Comparison of ENCODE assay signal across 19 mouse cellular contexts in the genomic region with DNA sequence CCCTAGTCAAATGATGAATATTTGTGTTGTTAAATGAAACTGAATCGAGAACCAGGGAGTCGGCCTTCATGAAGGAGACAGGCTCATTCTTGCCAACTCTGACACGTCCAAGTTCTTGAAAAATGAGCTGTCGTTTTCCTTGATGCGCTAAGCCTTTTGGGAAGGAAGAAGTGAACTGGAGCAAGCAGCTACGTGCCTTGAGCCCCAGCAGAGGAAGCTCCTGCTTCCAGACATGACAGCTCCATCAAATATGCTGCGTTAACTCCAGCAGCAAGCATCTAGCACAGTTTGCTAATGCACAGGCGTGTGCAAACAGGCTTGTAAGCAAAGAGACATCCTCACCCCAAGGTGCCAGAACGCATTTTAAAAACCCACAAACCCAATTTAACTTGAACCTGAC.
A peak's percentile ranks its signal among the peaks of the same experiment; 100 is the strongest.
DNase-seq lines count a peak whose midpoint lies in the region; ATAC-seq lines count a peak whose summit lies in the region.
"Had no signal": no experiment of that assay in that cellular context is flagged by ENCODE, and none has a peak within 500 bp of the region (broad histone marks: within the 10 kb centered on the region; RNA-seq: fewer than 3 reads in every experiment).

No protein-coding gene starts in this region.

- H3K4me1 ChIP-seq in lung, embryonic 16.5 days (replicated peaks; ENCODE audit: control insufficient read depth, insufficient read depth, low read length): peaks cover 19% of the 10 kb centered on the region
- H3K4me1 ChIP-seq in embryonic facial prominence, embryonic 15.5 days: no peaks in the 10 kb centered on the region
- peaks cover 7% of the 10 kb centered on the region for H3K4me1 ChIP-seq in stomach, embryonic 16.5 days (ENCODE audit: control insufficient read depth, insufficient read depth, low read length)
- H3K4me1 ChIP-seq: midbrain, embryonic 12.5 days; stomach, embryonic 15.5 days had no signal

- peaks cover 4% of the 10 kb centered on the region; the same call in 1 of the 2 replicates for H3K9me3 ChIP-seq in lung, embryonic 16.5 days (ENCODE audit: control insufficient read depth, low read length)
- H3K9me3 ChIP-seq in embryonic facial prominence, embryonic 15.5 days (replicated peaks): no peaks in the 10 kb centered on the region
- H3K9me3 ChIP-seq in stomach, embryonic 16.5 days (replicated peaks; ENCODE audit: control insufficient read depth, low read length): 0 out of 2 replicates have a peak, but pooled peaks cover 3% of the 10 kb centered on the region
- H3K9me3 ChIP-seq: midbrain, embryonic 12.5 days; stomach, embryonic 15.5 days had no signal

- no peak overlapping the region for H3K9ac ChIP-seq in lung, embryonic 16.5 days (ENCODE audit: low read length)
- H3K9ac ChIP-seq in embryonic facial prominence, embryonic 15.5 days: no peak overlapping the region
- H3K9ac ChIP-seq in stomach, embryonic 16.5 days (ENCODE audit: low read length): no peak overlapping the region
- H3K9ac ChIP-seq: midbrain, embryonic 12.5 days; stomach, embryonic 15.5 days had no signal

- 43% methylated on average over 9 of the region's 9 CpGs for whole genome bisulfite sequencing in lung, embryonic 16.5 days
- WGBS in embryonic facial prominence, embryonic 15.5 days: 59% methylated on average over 9 of the region's 9 CpGs
- 57% methylated on average over 9 of the region's 9 CpGs for WGBS in stomach, embryonic 16.5 days

- no peak overlapping the region for H3K4me3 ChIP-seq in lung, embryonic 16.5 days (ENCODE audit: low read length)
- no peak overlapping the region for H3K4me3 ChIP-seq in embryonic facial prominence, embryonic 15.5 days (replicated peaks)
- H3K4me3 ChIP-seq in stomach, embryonic 16.5 days (replicated peaks; ENCODE audit: low read length): no peak overlapping the region
- H3K4me3 ChIP-seq: midbrain, embryonic 12.5 days; stomach, embryonic 15.5 days had no signal

- H3K27me3 ChIP-seq in lung, embryonic 16.5 days (ENCODE audit: control insufficient read depth, insufficient read depth, low read depth, low read length): no peaks in the 10 kb centered on the region
- no peaks in the 10 kb centered on the region for H3K27me3 ChIP-seq in embryonic facial prominence, embryonic 15.5 days
- no peaks in the 10 kb centered on the region for H3K27me3 ChIP-seq in stomach, embryonic 16.5 days (ENCODE audit: control insufficient read depth, insufficient read depth, low read length)
- H3K27me3 ChIP-seq: CH12.LX; midbrain, embryonic 12.5 days; stomach, embryonic 15.5 days had no signal

- H3K27ac ChIP-seq in lung, embryonic 16.5 days (ENCODE audit: low read length): no peak overlapping the region
- H3K27ac ChIP-seq in embryonic facial prominence, embryonic 15.5 days (replicated peaks): peak overlapping the region; percentile 3; the same call in 1 of the 2 replicates
- H3K27ac ChIP-seq in stomach, embryonic 16.5 days (ENCODE audit: low read length): no peak overlapping the region
- H3K27ac ChIP-seq: macrophage; midbrain, embryonic 12.5 days had no signal

- intact Hi-C loops in heart, postnatal 14 days (cut with DNase I): no loop called here

- peak; percentile 72 for DNase-seq in heart, adult 11 months
- DNase-seq in heart, postnatal 14 days: no peak
- no peak for DNase-seq in lung, adult 18-20 months
- no peak for DNase-seq in layer of hippocampus, postnatal 10 days (ENCODE audit: low spot score in 2 of 2)
- DNase-seq: adrenal gland, adult 2 months; cerebellum, adult 18-20 months; cerebellum, postnatal 36 days; gastrocnemius, postnatal 10 days; kidney, adult 2 months; kidney, postnatal 14 days; layer of hippocampus, adult 9-11 months; thymus, postnatal 25 days had no signal

- H3K4me2 ChIP-seq in lung, embryonic 16.5 days (ENCODE audit: low read depth, low read length): no peak overlapping the region
- no peak overlapping the region for H3K4me2 ChIP-seq in embryonic facial prominence, embryonic 15.5 days (replicated peaks)
- no peak overlapping the region for H3K4me2 ChIP-seq in stomach, embryonic 16.5 days (ENCODE audit: low read depth, low read length)
- H3K4me2 ChIP-seq: midbrain, embryonic 12.5 days; stomach, embryonic 15.5 days had no signal

- peak; percentile 71 for ATAC-seq in lung, embryonic 16.5 days (ENCODE audit: low read depth)
- peak; percentile 24; the same call in 1 of the 2 replicates for ATAC-seq in embryonic facial prominence, embryonic 15.5 days (ENCODE audit: insufficient number of reproducible peaks, low FRiP score, low TSS enrichment, low read depth)
- peak; percentile 44; the same call in 1 of the 2 replicates for ATAC-seq in stomach, embryonic 16.5 days (ENCODE audit: insufficient read depth, low FRiP score)

- no peaks in the 10 kb centered on the region for H3K36me3 ChIP-seq in lung, embryonic 16.5 days (ENCODE audit: control insufficient read depth, insufficient read depth, low read length)
- H3K36me3 ChIP-seq in embryonic facial prominence, embryonic 15.5 days: no peaks in the 10 kb centered on the region
- H3K36me3 ChIP-seq in stomach, embryonic 16.5 days (ENCODE audit: control insufficient read depth, insufficient read depth, low read length): no peaks in the 10 kb centered on the region
- H3K36me3 ChIP-seq: midbrain, embryonic 12.5 days; stomach, embryonic 15.5 days had no signal
